Mouse (Mus musculus) midbrain, embryonic 14.5 days (tissue): ENCODE data around the gene Rgl1. TPM values are rescaled to one million over a fixed set of nuclear protein-coding genes. Genes with fewer than 3 reads are reported as not detected.

Experiments used
- ATAC-seq: fragments of 200-750 bp; cut with Nextera tagmentation; 2 replicates; pipeline ENCODE4 v1.8.0; 2017; ENCODE audit warnings: moderate number of reproducible peaks, moderate library complexity; ENCODE audit not compliant: low FRiP score, low TSS enrichment
- DNase-seq: peaks from one replicate; pipeline ENCODE4 v3.0.0-alpha.2; 2015
- H3K27ac ChIP-seq: fragments of 300-500 bp; sonication (generic); replicated peaks from 2 replicates; pipeline ENCODE4 v1.5.1; 2014; ENCODE audit warnings: mild to moderate bottlenecking, low read depth, low read length, moderate library complexity
- H3K27me3 ChIP-seq: fragments of 300-500 bp; sonication (generic); 2 replicates; pipeline ENCODE4 v1.6.1; 2014; ENCODE audit warnings: low read length, control low read depth, mixed read lengths; ENCODE audit not compliant: control insufficient read depth, insufficient read depth
- H3K36me3 ChIP-seq: fragments of 300-500 bp; sonication (generic); 2 replicates; pipeline ENCODE4 v1.6.1; 2014; ENCODE audit warnings: low read length, control low read depth; ENCODE audit not compliant: control insufficient read depth, insufficient read depth
- H3K4me1 ChIP-seq: fragments of 300-500 bp; sonication (generic); 2 replicates; pipeline ENCODE4 v1.6.1; 2014; ENCODE audit warnings: mild to moderate bottlenecking, antibody characterized with exemption, low read length, control low read depth; ENCODE audit not compliant: control insufficient read depth, insufficient read depth
- H3K4me2 ChIP-seq: fragments of 300-500 bp; sonication (generic); 2 replicates; pipeline ENCODE4 v1.6.1; 2014; ENCODE audit warnings: mild to moderate bottlenecking, low read length, moderate library complexity
- H3K4me3 ChIP-seq: fragments of 300-500 bp; sonication (generic); replicated peaks from 2 replicates; pipeline ENCODE4 v1.5.1; 2014; ENCODE audit warnings: low read depth, low read length
- H3K9ac ChIP-seq: fragments of 300-500 bp; sonication (generic); replicated peaks from 2 replicates; pipeline ENCODE4 v1.6.1; 2014; ENCODE audit warnings: mild to moderate bottlenecking, low read length, moderate library complexity
- H3K9me3 ChIP-seq: fragments of 300-500 bp; sonication (generic); 2 replicates; pipeline ENCODE4 v1.6.1; 2016; ENCODE audit warnings: low read length, control low read depth, mixed read lengths; ENCODE audit not compliant: control insufficient read depth
- WGBS: fragments of 180-500 bp; shearing (Covaris S2); extraction: QIAGEN DNeasy Blood & Tissue Kit; methylation state at CpG from one replicate; pipeline ENCODE4 v1.1.7; 2014; 5-methylcytosine and 5-hydroxymethylcytosine counted together
- polyA plus RNA-seq: library from polyadenylated mRNA; unstranded; fragments of >200 nt; fragmentation: Nextera tagmentation; extraction: Ambion mirVana; gene quantifications from 2 replicates; pipeline ENCODE4 v1.2.1, GENCODE M21; 2014

The Rgl1 gene
- polyA plus RNA-seq, 1 experiment from 2014 or later: 16.6 TPM

GRCm38 (mm10) chr1:152767749-152768488 lies 1.8 kb upstream of the Rgl1 start:
- DNase-seq: peak; percentile 93
- peaks cover 16% of the 10 kb centered on the region; the same call in 1 of the 2 replicates for H3K4me1 ChIP-seq
- H3K27ac ChIP-seq: no peak overlapping the region; the same call in 1 of the 2 replicates
- H3K9me3 ChIP-seq: no peaks in the 10 kb centered on the region
- WGBS: 6% methylated on average over 5 of the region's 5 CpGs
- peak overlapping the region; percentile 64 for H3K4me2 ChIP-seq
- H3K9ac ChIP-seq: peak overlapping the region; percentile 88; the same call in 1 of the 2 replicates
- peak overlapping the region; percentile 97 for H3K4me3 ChIP-seq
- no peak for ATAC-seq
- peaks cover 5% of the 10 kb centered on the region; the same call in 1 of the 2 replicates for H3K27me3 ChIP-seq
- peaks cover 38% of the 10 kb centered on the region for H3K36me3 ChIP-seq

- H3K4me1 ChIP-seq: peaks cover 16% of the 10 kb centered on the region; the same call in 1 of the 2 replicates
- DNase-seq (peak; percentile 63), ATAC-seq (peak; percentile 70)
- peak overlapping the region; percentile 89 for H3K27ac ChIP-seq
- H3K9ac ChIP-seq: peak overlapping the region; percentile 88
- peaks cover 5% of the 10 kb centered on the region; the same call in 1 of the 2 replicates for H3K27me3 ChIP-seq
- peaks cover 29% of the 10 kb centered on the region for H3K36me3 ChIP-seq
- H3K9me3 ChIP-seq: no peaks in the 10 kb centered on the region
- peak overlapping the region; percentile 64 for H3K4me2 ChIP-seq
- whole genome bisulfite sequencing: under 1% methylated on average over 60 of the region's 60 CpGs
- H3K4me3 ChIP-seq: peak overlapping the region; percentile 97
Measured at GRCm38 (mm10) chr1:152766804-152767748, 925 bp upstream of the Rgl1 start.

DNA sequence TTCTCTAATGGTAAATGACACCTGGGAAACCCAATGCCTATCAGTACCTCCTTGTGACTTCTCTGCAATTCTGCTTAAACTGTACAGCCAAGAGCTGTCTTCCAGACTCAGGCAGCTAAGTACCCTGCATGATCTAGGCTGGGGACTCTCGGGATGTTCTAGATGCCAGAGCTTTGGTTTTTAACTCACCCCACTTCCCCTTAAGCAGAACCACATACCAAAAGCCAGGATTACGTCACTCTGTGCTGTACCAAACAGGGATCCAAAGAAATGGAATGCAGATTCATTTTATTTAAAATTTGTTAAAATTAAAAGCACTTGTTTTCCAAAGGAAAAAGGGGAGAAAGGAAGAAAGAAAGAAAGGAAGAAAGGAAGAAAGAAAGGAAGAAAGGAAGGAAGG lies 4.4 kb downstream of the Rgl1 start:
- no peaks in the 10 kb centered on the region for H3K36me3 ChIP-seq
- H3K4me3 ChIP-seq: no peak overlapping the region
- H3K9ac ChIP-seq: no peak overlapping the region
- no peak overlapping the region for H3K27ac ChIP-seq
- WGBS: 93% methylated on average over 2 of the region's 2 CpGs
- ATAC-seq (no peak), DNase-seq (no peak)
- no peaks in the 10 kb centered on the region for H3K9me3 ChIP-seq
- H3K27me3 ChIP-seq: peaks cover 5% of the 10 kb centered on the region; the same call in 1 of the 2 replicates
- H3K4me2 ChIP-seq: no peak overlapping the region
- H3K4me1 ChIP-seq: peaks cover 7% of the 10 kb centered on the region; the same call in 1 of the 2 replicates

GRCm38 (mm10) chr1:152750312-152750965 lies 15.7 kb downstream of the Rgl1 start, which contains the start of gene Apobec4:
Gene Apobec4 (plus strand): TSS chr1:152750551.
- ATAC-seq: no peak
- no peaks in the 10 kb centered on the region for H3K27me3 ChIP-seq
- H3K36me3 ChIP-seq: no peaks in the 10 kb centered on the region
- no peak for DNase-seq
- H3K9me3 ChIP-seq: no peaks in the 10 kb centered on the region
- no peak within 1 kb of the TSS for H3K9ac ChIP-seq
- 58% methylated on average over 13 of the region's 13 CpGs for WGBS
- no peak within 1 kb of the TSS for H3K4me2 ChIP-seq
- H3K27ac ChIP-seq: no peak within 1 kb of the TSS
- H3K4me1 ChIP-seq: no peaks in the 10 kb centered on the region
- no peak within 1 kb of the TSS for H3K4me3 ChIP-seq

- Histone ChIP-seq H3K4me1 (no peaks in the 10 kb centered on the region), H3K27me3 (no peaks in the 10 kb centered on the region), H3K9ac (no peak overlapping the region), H3K36me3 (no peaks in the 10 kb centered on the region), H3K9me3 (no peaks in the 10 kb centered on the region), H3K4me2 (no peak overlapping the region), H3K4me3 (no peak overlapping the region), H3K27ac (no peak overlapping the region)
- ATAC-seq: no peak
- WGBS: 80% methylated on average over 9 of the region's 9 CpGs
- no peak for DNase-seq
Measured at GRCm38 (mm10) chr1:152749276-152749675, 16.9 kb downstream of the Rgl1 start.

GRCm38 (mm10) chr1:152746426-152746825 lies 19.7 kb downstream of the Rgl1 start:
- Histone ChIP-seq H3K9ac (0 out of 2 replicates have a peak overlapping the region, but pooled peaks have one; percentile 26), H3K27ac (no peak overlapping the region), H3K36me3 (no peaks in the 10 kb centered on the region), H3K9me3 (no peaks in the 10 kb centered on the region), H3K4me2 (no peak overlapping the region), H3K27me3 (no peaks in the 10 kb centered on the region), H3K4me1 (no peaks in the 10 kb centered on the region), H3K4me3 (no peak overlapping the region)
- ATAC-seq (no peak; the same call in 1 of the 2 replicates), DNase-seq (peak; percentile 94)
- WGBS: 2% methylated on average over 5 of the region's 5 CpGs

- H3K9ac ChIP-seq: no peak overlapping the region
- no peak overlapping the region for H3K27ac ChIP-seq
- no peaks in the 10 kb centered on the region for H3K36me3 ChIP-seq
- no peak for DNase-seq
- ATAC-seq: no peak
- H3K4me3 ChIP-seq: no peak overlapping the region
- no peaks in the 10 kb centered on the region for H3K9me3 ChIP-seq
- no peak overlapping the region for H3K4me2 ChIP-seq
- no peaks in the 10 kb centered on the region for H3K27me3 ChIP-seq
- 77% methylated on average over 15 of the region's 15 CpGs for WGBS
- H3K4me1 ChIP-seq: no peaks in the 10 kb centered on the region
Measured at GRCm38 (mm10) chr1:152743095-152743826, 22.9 kb downstream of the Rgl1 start.

DNA sequence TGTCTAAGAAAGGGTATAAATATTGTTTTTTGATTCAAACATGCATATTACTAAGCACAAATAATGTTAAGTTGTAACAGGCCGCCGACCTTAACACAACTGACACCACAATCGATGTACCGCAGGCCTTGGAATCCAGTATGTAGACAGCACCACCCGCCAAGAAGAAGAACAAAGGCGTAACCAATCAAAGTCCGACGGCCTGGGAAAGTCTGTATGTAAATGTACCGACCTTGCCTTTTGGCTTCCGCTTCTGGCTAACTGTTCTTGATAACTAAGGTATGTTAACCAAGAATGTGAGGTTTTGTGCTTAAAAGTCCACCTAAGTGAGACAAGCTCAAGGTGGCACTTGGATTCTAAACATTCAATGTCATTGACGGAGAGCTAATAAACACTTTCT lies 26.8 kb downstream of the Rgl1 start:
- no peaks in the 10 kb centered on the region for H3K27me3 ChIP-seq
- no peak overlapping the region for H3K9ac ChIP-seq
- ATAC-seq (no peak), DNase-seq (no peak)
- H3K4me3 ChIP-seq: no peak overlapping the region
- 83% methylated on average over 11 of the region's 11 CpGs for WGBS
- no peaks in the 10 kb centered on the region for H3K9me3 ChIP-seq
- H3K4me2 ChIP-seq: no peak overlapping the region
- H3K36me3 ChIP-seq: no peaks in the 10 kb centered on the region
- no peaks in the 10 kb centered on the region for H3K4me1 ChIP-seq
- H3K27ac ChIP-seq: no peak overlapping the region
